Mouse (Mus musculus) heart, postnatal 0 days (tissue): Measurements from ENCODE around the gene Mmp27.

Experiments used
- CTCF ChIP-seq: IDR thresholded peaks from 2 replicates; pipeline ENCODE4 v1.5.1; 2016; ENCODE audit warnings: antibody characterized with exemption, control low read depth, low read depth
- EP300 ChIP-seq: IDR thresholded peaks from 2 replicates; pipeline ENCODE4 v1.6.1; 2016; ENCODE audit warnings: antibody characterized with exemption, low read depth

GRCm38 (mm10) chr9:7560026-7560425 is 11.2 kb upstream of the Mmp27 start:
- no peak for TF ChIP-seq CTCF
- TF ChIP-seq EP300 = no peak
